Mouse (Mus musculus) kidney, postnatal 4 days (tissue): Measurements from ENCODE around the gene Elmo1.
"Not testable (repeated sequence)": the region's sequence is repeated elsewhere in the genome, so short reads cannot be mapped to it uniquely, and the experiment has no call there.

Experiments
- DNase-seq, 2 experiments: peaks; one replicate each; pipeline ENCODE4 v3.0.0; 2021; ENCODE audit warnings: mixed read lengths in 2 of 2

The Elmo1 gene

GRCm38 (mm10) chr13:20549983-20550382 is 459.6 kb downstream of the Elmo1 start:
- no peak for DNase-seq

- DNase-seq = no peak
Observed at GRCm38 (mm10) chr13:20551559-20551958, 461.2 kb downstream of the Elmo1 start.

GRCm38 (mm10) chr13:20555853-20556452 is 465.6 kb downstream of the Elmo1 start:
- DNase-seq = no peak

GRCm38 (mm10) chr13:20556739-20557138 is 466.3 kb downstream of the Elmo1 start:
- DNase-seq = no peak

GRCm38 (mm10) chr13:20557156-20557555 is 466.8 kb downstream of the Elmo1 start:
- no peak for DNase-seq

GRCm38 (mm10) chr13:20558376-20558775 is 468.0 kb downstream of the Elmo1 start:
- DNase-seq = no peak

- DNase-seq = no peak
Observed at GRCm38 (mm10) chr13:20564414-20564813, 474.0 kb downstream of the Elmo1 start.

- DNase-seq = no peak
Observed at GRCm38 (mm10) chr13:20575186-20575585, 484.8 kb downstream of the Elmo1 start.

GRCm38 (mm10) chr13:20585868-20586267 is 495.5 kb downstream of the Elmo1 start:
- no peak for DNase-seq

GRCm38 (mm10) chr13:20586462-20586861 is 496.1 kb downstream of the Elmo1 start:
- no peak for DNase-seq

GRCm38 (mm10) chr13:20590983-20591382 is 500.6 kb downstream of the Elmo1 start:
- DNase-seq = no peak

GRCm38 (mm10) chr13:20597307-20597706 is 506.9 kb downstream of the Elmo1 start:
- no peak for DNase-seq

GRCm38 (mm10) chr13:20598618-20599017 is 508.2 kb downstream of the Elmo1 start:
- no peak for DNase-seq

GRCm38 (mm10) chr13:20600246-20600645 is 509.9 kb downstream of the Elmo1 start:
- DNase-seq = no peak

GRCm38 (mm10) chr13:20601421-20601820 is 511.0 kb downstream of the Elmo1 start:
- no peak for DNase-seq

GRCm38 (mm10) chr13:20606891-20607290 is 516.5 kb downstream of the Elmo1 start:
- DNase-seq = no peak

GRCm38 (mm10) chr13:20609003-20609688 is 518.8 kb downstream of the Elmo1 start:
- DNase-seq = no peak

GRCm38 (mm10) chr13:20615596-20616469 is 525.4 kb downstream of the Elmo1 start:
- no peak for DNase-seq

GRCm38 (mm10) chr13:20619946-20620345 is 529.5 kb downstream of the Elmo1 start:
- DNase-seq = no peak

- no peak for DNase-seq
Observed at GRCm38 (mm10) chr13:20623071-20623850, 532.9 kb downstream of the Elmo1 start.

- DNase-seq = no peak
Observed at GRCm38 (mm10) chr13:20627796-20628195, 537.4 kb downstream of the Elmo1 start.

GRCm38 (mm10) chr13:20632477-20632876 is 542.1 kb downstream of the Elmo1 start:
- no peak for DNase-seq

- DNase-seq = not testable (repeated sequence)
Observed at GRCm38 (mm10) chr13:20634679-20635078, 544.3 kb downstream of the Elmo1 start.
